Mouse (Mus musculus): ENCODE measurements around the gene Map3k12.
A peak's percentile ranks its signal among the peaks of the same experiment; 100 is the strongest.

Map3k12 gene

GRCm38 (mm10) chr15:102519211-102520141 lies 2.6 kb upstream of the Map3k12 start:
- no peak for DNase-seq (ENCODE audit: extremely low spot score)

GRCm38 (mm10) chr15:102518859-102519201 lies 2.0 kb upstream of the Map3k12 start:
- no peak for DNase-seq (ENCODE audit: extremely low spot score)

GRCm38 (mm10) chr15:102517976-102518858 lies 1.4 kb upstream of the Map3k12 start, which contains the start of gene Tarbp2:
Tarbp2 (plus strand) TSS chr15:102518192.
- DNase-seq (ENCODE audit: extremely low spot score) = peak; percentile 98

GRCm38 (mm10) chr15:102517631-102517975 lies 739 bp upstream of the Map3k12 start:
- no peak for DNase-seq (ENCODE audit: extremely low spot score)

- no peak for DNase-seq (ENCODE audit: extremely low spot score)
These were observed 571 bp downstream of the Map3k12 start for GRCm38 (mm10) chr15:102516293-102516692.

- no peak for DNase-seq (ENCODE audit: extremely low spot score)
These were observed 1.1 kb downstream of the Map3k12 start for GRCm38 (mm10) chr15:102515791-102516190.

- DNase-seq (ENCODE audit: extremely low spot score) = no peak
These were observed 1.6 kb downstream of the Map3k12 start for GRCm38 (mm10) chr15:102515261-102515660.

GRCm38 (mm10) chr15:102513004-102513403 lies 3.9 kb downstream of the Map3k12 start:
- DNase-seq (ENCODE audit: extremely low spot score) = no peak

GRCm38 (mm10) chr15:102512471-102512870 lies 4.4 kb downstream of the Map3k12 start:
- DNase-seq (ENCODE audit: extremely low spot score) = no peak

GRCm38 (mm10) chr15:102512010-102512409 lies 4.9 kb downstream of the Map3k12 start:
- DNase-seq (ENCODE audit: extremely low spot score) = no peak

- DNase-seq (ENCODE audit: extremely low spot score) = peak; percentile 54
These were observed 5.5 kb downstream of the Map3k12 start for GRCm38 (mm10) chr15:102511285-102511833.

GRCm38 (mm10) chr15:102510590-102511284 lies 6.1 kb downstream of the Map3k12 start:
- peak; percentile 97 for DNase-seq (ENCODE audit: extremely low spot score)

- no peak for DNase-seq (ENCODE audit: extremely low spot score)
These were observed 6.8 kb downstream of the Map3k12 start for GRCm38 (mm10) chr15:102510110-102510509.

- DNase-seq (ENCODE audit: extremely low spot score) = no peak
These were observed 8.5 kb downstream of the Map3k12 start for GRCm38 (mm10) chr15:102508336-102508735.

GRCm38 (mm10) chr15:102507561-102507960 lies 9.3 kb downstream of the Map3k12 start:
- no peak for DNase-seq (ENCODE audit: extremely low spot score)

- DNase-seq (ENCODE audit: extremely low spot score) = no peak
These were observed 10.0 kb downstream of the Map3k12 start for GRCm38 (mm10) chr15:102506864-102507263.

GRCm38 (mm10) chr15:102506464-102506830 lies 10.4 kb downstream of the Map3k12 start:
- no peak for DNase-seq (ENCODE audit: extremely low spot score)

- no peak for DNase-seq (ENCODE audit: extremely low spot score)
These were observed 10.9 kb downstream of the Map3k12 start for GRCm38 (mm10) chr15:102505770-102506463.

GRCm38 (mm10) chr15:102505073-102505769 lies 11.6 kb downstream of the Map3k12 start:
- no peak for DNase-seq (ENCODE audit: extremely low spot score)
